Mouse (Mus musculus) liver, embryonic 11.5 days (tissue): ENCODE measurements around the gene Zcchc4. TPM values are rescaled to one million over a fixed set of nuclear protein-coding genes. Genes with fewer than 3 reads are reported as not detected.

Source experiments
- ATAC-seq: fragments of 200-750 bp; cut with Nextera tagmentation; replicated peaks from 2 replicates; pipeline ENCODE4 v1.8.0; 2017; ENCODE audit warnings: moderate number of reproducible peaks, mild to moderate bottlenecking, moderate TSS enrichment, moderate library complexity; ENCODE audit not compliant: low FRiP score
- DNase-seq: peaks from one replicate; pipeline ENCODE4 v3.0.0-alpha.2; 2017; ENCODE audit warnings: low spot score
- H3K27ac ChIP-seq: fragments of 300-500 bp; sonication (generic); 2 replicates; pipeline ENCODE4 v1.5.1; 2014; ENCODE audit warnings: mild to moderate bottlenecking, low read depth, low read length, control low read depth
- H3K27me3 ChIP-seq: fragments of 300-500 bp; sonication (generic); replicated peaks from 2 replicates; pipeline ENCODE4 v1.6.1; 2014; ENCODE audit warnings: low read length, mixed read lengths; ENCODE audit not compliant: control insufficient read depth, insufficient read depth
- H3K36me3 ChIP-seq: fragments of 300-500 bp; sonication (generic); 2 replicates; pipeline ENCODE4 v1.6.1; 2014; ENCODE audit warnings: mild to moderate bottlenecking, low read length, moderate library complexity, mixed read lengths; ENCODE audit not compliant: control insufficient read depth, insufficient read depth
- H3K4me1 ChIP-seq: fragments of 300-500 bp; sonication (generic); replicated peaks from 2 replicates; pipeline ENCODE4 v1.6.1; 2014; ENCODE audit warnings: low read length, mixed read lengths; ENCODE audit not compliant: control insufficient read depth, insufficient read depth
- H3K4me2 ChIP-seq: fragments of 300-500 bp; sonication (generic); 2 replicates; pipeline ENCODE4 v1.6.1; 2014; ENCODE audit warnings: mild to moderate bottlenecking, control low read depth, moderate library complexity
- H3K4me3 ChIP-seq: fragments of 300-500 bp; sonication (generic); 2 replicates; pipeline ENCODE4 v1.5.1; 2014; ENCODE audit warnings: low read depth, low read length, control low read depth
- H3K9ac ChIP-seq: fragments of 300-500 bp; sonication (generic); 2 replicates; pipeline ENCODE4 v1.6.1; 2014; ENCODE audit warnings: low read depth, low read length, control low read depth
- H3K9me3 ChIP-seq: fragments of 300-500 bp; sonication (generic); 2 replicates; pipeline ENCODE4 v1.6.1; 2016; ENCODE audit warnings: low read length, inconsistent platforms, mixed read lengths; ENCODE audit not compliant: control insufficient read depth
- WGBS: fragments of 180-500 bp; shearing (Covaris S2); extraction: QIAGEN DNeasy Blood & Tissue Kit; methylation state at CpG from one replicate; pipeline ENCODE4 v1.1.7; 2014; 5-methylcytosine and 5-hydroxymethylcytosine counted together
- polyA plus RNA-seq: library from polyadenylated mRNA; unstranded; fragments of >200 nt; fragmentation: Nextera tagmentation; extraction: Ambion mirVana; gene quantifications from 2 replicates; pipeline ENCODE4 v1.2.1, GENCODE M21; 2014

Zcchc4 gene
- polyA plus RNA-seq, 1 experiment from 2014 or later, result 17.5 TPM

- no peak overlapping the region for H3K4me2 ChIP-seq
- no peaks in the 10 kb centered on the region for H3K4me1 ChIP-seq
- no peak overlapping the region for H3K4me3 ChIP-seq
- no peak overlapping the region for H3K9ac ChIP-seq
- H3K27ac ChIP-seq, result no peak overlapping the region
- no peaks in the 10 kb centered on the region for H3K27me3 ChIP-seq
- no peaks in the 10 kb centered on the region for H3K9me3 ChIP-seq
- H3K36me3 ChIP-seq, result peaks cover 2% of the 10 kb centered on the region; the same call in 1 of the 2 replicates
- ATAC-seq, result no peak
- 77% methylated on average over 8 of the region's 8 CpGs for WGBS
- no peak for DNase-seq
These were observed 31.1 kb downstream of the Zcchc4 start for GRCm38 (mm10) chr5:52806349-52806748.

- no peak overlapping the region for H3K9ac ChIP-seq
- H3K4me3 ChIP-seq, result no peak overlapping the region
- no peaks in the 10 kb centered on the region for H3K9me3 ChIP-seq
- no peaks in the 10 kb centered on the region for H3K27me3 ChIP-seq
- no peak for DNase-seq
- H3K4me1 ChIP-seq, result no peaks in the 10 kb centered on the region
- H3K36me3 ChIP-seq, result peaks cover 2% of the 10 kb centered on the region; the same call in 1 of the 2 replicates
- no peak overlapping the region for H3K4me2 ChIP-seq
- H3K27ac ChIP-seq, result no peak overlapping the region
- WGBS, result 77% methylated on average over 7 of the region's 7 CpGs
- ATAC-seq, result no peak
These were observed 31.8 kb downstream of the Zcchc4 start for GRCm38 (mm10) chr5:52807030-52807429.

- Histone ChIP-seq H3K4me2 (no peak overlapping the region), H3K27me3 (no peaks in the 10 kb centered on the region), H3K9ac (no peak overlapping the region), H3K36me3 (peaks cover 4% of the 10 kb centered on the region), H3K4me3 (no peak overlapping the region), H3K27ac (no peak overlapping the region), H3K4me1 (no peaks in the 10 kb centered on the region), H3K9me3 (no peaks in the 10 kb centered on the region)
- no peak for ATAC-seq
- WGBS, result 93% methylated on average over 6 of the region's 6 CpGs
- DNase-seq, result no peak
These were observed 35.2 kb downstream of the Zcchc4 start for GRCm38 (mm10) chr5:52810446-52810845.

GRCm38 (mm10) chr5:52811056-52811455 lies 35.8 kb downstream of the Zcchc4 start:
- WGBS, result 89% methylated on average over 14 of the region's 14 CpGs
- no peaks in the 10 kb centered on the region for H3K4me1 ChIP-seq
- H3K9me3 ChIP-seq, result no peaks in the 10 kb centered on the region
- H3K9ac ChIP-seq, result no peak overlapping the region
- no peak overlapping the region for H3K4me3 ChIP-seq
- no peak for ATAC-seq
- no peak for DNase-seq
- H3K4me2 ChIP-seq, result no peak overlapping the region
- H3K36me3 ChIP-seq, result peaks cover 4% of the 10 kb centered on the region
- H3K27ac ChIP-seq, result no peak overlapping the region
- H3K27me3 ChIP-seq, result no peaks in the 10 kb centered on the region

- H3K36me3 ChIP-seq, result peaks cover 4% of the 10 kb centered on the region
- 93% methylated on average over 10 of the region's 10 CpGs for WGBS
- no peak for DNase-seq
These were observed 37.2 kb downstream of the Zcchc4 start for GRCm38 (mm10) chr5:52812456-52812855.

GRCm38 (mm10) chr5:52813312-52813711 lies 38.1 kb downstream of the Zcchc4 start:
- 96% methylated on average over 7 of the region's 7 CpGs for WGBS
- no peaks in the 10 kb centered on the region for H3K27me3 ChIP-seq
- H3K27ac ChIP-seq, result no peak overlapping the region
- no peak overlapping the region for H3K9ac ChIP-seq
- H3K4me2 ChIP-seq, result no peak overlapping the region
- H3K9me3 ChIP-seq, result no peaks in the 10 kb centered on the region
- DNase-seq, result no peak
- peaks cover 4% of the 10 kb centered on the region for H3K36me3 ChIP-seq
- H3K4me3 ChIP-seq, result no peak overlapping the region
- H3K4me1 ChIP-seq, result no peaks in the 10 kb centered on the region
- ATAC-seq, result no peak

More at GRCm38 (mm10) chr5:52812456-52812855, 37.2 kb downstream of the Zcchc4 start:
- H3K4me3 ChIP-seq, result no peak overlapping the region
- no peaks in the 10 kb centered on the region for H3K4me1 ChIP-seq
- H3K9ac ChIP-seq, result no peak overlapping the region
- H3K27ac ChIP-seq, result no peak overlapping the region
- no peaks in the 10 kb centered on the region for H3K9me3 ChIP-seq
- no peaks in the 10 kb centered on the region for H3K27me3 ChIP-seq
- no peak for ATAC-seq
- no peak overlapping the region for H3K4me2 ChIP-seq

- 91% methylated on average over 7 of the region's 7 CpGs for WGBS
- Histone ChIP-seq H3K36me3 (peaks cover 4% of the 10 kb centered on the region), H3K27me3 (no peaks in the 10 kb centered on the region), H3K4me2 (no peak overlapping the region), H3K4me1 (no peaks in the 10 kb centered on the region), H3K9ac (no peak overlapping the region), H3K27ac (no peak overlapping the region), H3K4me3 (no peak overlapping the region), H3K9me3 (no peaks in the 10 kb centered on the region)
- no peak for ATAC-seq
- DNase-seq, result no peak
These were observed 43.5 kb downstream of the Zcchc4 start for GRCm38 (mm10) chr5:52818676-52819075.

GRCm38 (mm10) chr5:52821691-52822090 lies 46.5 kb downstream of the Zcchc4 start:
- Histone ChIP-seq H3K9ac (no peak overlapping the region), H3K4me2 (no peak overlapping the region), H3K4me3 (no peak overlapping the region), H3K9me3 (no peaks in the 10 kb centered on the region), H3K36me3 (no peaks in the 10 kb centered on the region; the same call in 1 of the 2 replicates), H3K4me1 (no peaks in the 10 kb centered on the region), H3K27me3 (no peaks in the 10 kb centered on the region), H3K27ac (no peak overlapping the region)
- no peak for ATAC-seq
- no peak for DNase-seq
- 52% methylated on average over 3 of the region's 3 CpGs for WGBS

GRCm38 (mm10) chr5:52827923-52828322 lies 52.7 kb downstream of the Zcchc4 start:
- H3K4me2 ChIP-seq, result no peak overlapping the region
- no peak overlapping the region for H3K9ac ChIP-seq
- H3K27ac ChIP-seq, result no peak overlapping the region
- H3K36me3 ChIP-seq, result 0 out of 2 replicates have a peak, but pooled peaks cover 3% of the 10 kb centered on the region
- no peak for DNase-seq
- ATAC-seq, result no peak
- H3K4me1 ChIP-seq, result peaks cover 1% of the 10 kb centered on the region; the same call in 1 of the 2 replicates
- 71% methylated on average over 4 of the region's 4 CpGs for WGBS
- H3K27me3 ChIP-seq, result no peaks in the 10 kb centered on the region
- H3K9me3 ChIP-seq, result no peaks in the 10 kb centered on the region
- no peak overlapping the region for H3K4me3 ChIP-seq
